Mouse (Mus musculus): Measurements from ENCODE around the gene Ano6. TPM values are rescaled to one million over a fixed set of nuclear protein-coding genes. Genes with fewer than 3 reads are reported as not detected.

The Ano6 gene
- polyA plus RNA-seq, 1 experiment from 2014 or later = 29.7 TPM

DNA sequence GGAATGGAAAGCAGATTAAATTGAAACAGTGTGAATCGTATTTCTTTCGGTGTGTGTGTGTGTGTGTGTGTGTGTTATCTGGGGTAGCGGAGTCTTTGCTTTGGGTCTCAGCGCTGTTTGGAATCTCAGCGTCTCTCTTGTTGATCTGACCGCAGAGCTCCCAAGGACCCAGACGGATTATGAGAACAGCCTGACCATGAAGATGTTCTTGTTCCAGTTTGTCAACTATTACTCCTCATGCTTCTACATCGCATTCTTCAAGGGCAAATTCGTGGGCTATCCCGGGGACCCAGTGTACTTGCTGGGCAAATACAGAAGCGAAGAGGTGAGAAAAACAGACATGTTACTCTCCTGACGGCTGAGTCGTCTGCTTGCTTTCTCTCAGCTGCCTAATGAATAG lies 158.7 kb downstream of the Ano6 start:
- no peak overlapping the region for H3K4me3 ChIP-seq
- no peaks in the 10 kb centered on the region for H3K9me3 ChIP-seq
- no peak overlapping the region for H3K9ac ChIP-seq
- H3K36me3 ChIP-seq (replicated peaks) = no peaks in the 10 kb centered on the region
- WGBS = 88% methylated on average over 13 of the region's 13 CpGs
- H3K4me1 ChIP-seq = peaks cover 23% of the 10 kb centered on the region; the same call in 1 of the 2 replicates
- no peak overlapping the region for H3K27ac ChIP-seq
- no peak for ATAC-seq (replicated peaks)
- H3K27me3 ChIP-seq (replicated peaks) = no peaks in the 10 kb centered on the region
- no peak overlapping the region for H3K4me2 ChIP-seq

DNA sequence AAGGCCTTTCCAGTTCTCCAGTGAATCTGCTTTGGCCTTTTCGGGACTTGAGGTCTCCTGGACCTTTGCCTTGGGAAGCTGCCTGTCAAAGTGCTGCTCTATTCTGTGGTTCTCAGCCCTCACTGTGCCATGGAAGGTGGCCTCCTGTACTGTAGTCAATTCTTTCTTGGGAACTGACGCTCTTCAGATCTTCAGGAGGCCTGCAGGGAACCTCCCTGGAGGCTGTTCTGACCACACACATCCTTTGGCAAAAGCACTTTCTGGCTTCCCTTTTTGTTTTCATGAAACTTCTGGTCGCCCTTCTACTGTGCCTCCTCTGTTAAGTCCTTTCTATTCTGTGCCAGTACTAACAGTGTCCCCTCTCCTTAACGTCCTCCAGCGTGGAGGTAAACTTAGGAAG lies 160.9 kb downstream of the Ano6 start:
- no peak overlapping the region for H3K9ac ChIP-seq
- 45% methylated on average over 5 of the region's 5 CpGs for WGBS
- H3K36me3 ChIP-seq (replicated peaks) = 0 out of 2 replicates have a peak, but pooled peaks cover 5% of the 10 kb centered on the region

GRCm38 (mm10) chr15:95956692-95957091 lies 166.0 kb downstream of the Ano6 start:
- no peaks in the 10 kb centered on the region for H3K9me3 ChIP-seq
- no peak overlapping the region for H3K4me3 ChIP-seq
- no peak overlapping the region for H3K9ac ChIP-seq
- 90% methylated on average over 3 of the region's 3 CpGs for WGBS
- no peak overlapping the region for H3K4me2 ChIP-seq
- H3K27me3 ChIP-seq (replicated peaks) = no peaks in the 10 kb centered on the region
- H3K4me1 ChIP-seq = peaks cover 4% of the 10 kb centered on the region; the same call in 1 of the 2 replicates
- H3K36me3 ChIP-seq (replicated peaks) = 0 out of 2 replicates have a peak, but pooled peaks cover 5% of the 10 kb centered on the region
- H3K27ac ChIP-seq = no peak overlapping the region
- no peak for ATAC-seq (replicated peaks)

More for the DNA sequence above, 160.9 kb downstream of the Ano6 start:
- Histone ChIP-seq H3K4me3 (no peak overlapping the region), H3K27ac (0 out of 2 replicates have a peak overlapping the region, but pooled peaks have one; percentile 13), H3K4me1 (peaks cover 13% of the 10 kb centered on the region; the same call in 1 of the 2 replicates), H3K9me3 (no peaks in the 10 kb centered on the region), H3K4me2 (no peak overlapping the region), H3K27me3 (replicated peaks) (no peaks in the 10 kb centered on the region)
- ATAC-seq (replicated peaks) = no peak

GRCm38 (mm10) chr15:95962411-95963123 lies 171.9 kb downstream of the Ano6 start:
- no peaks in the 10 kb centered on the region for H3K9me3 ChIP-seq
- 0 out of 2 replicates have a peak overlapping the region, but pooled peaks have one; percentile 0 for H3K27ac ChIP-seq
- no peaks in the 10 kb centered on the region for H3K36me3 ChIP-seq (replicated peaks)
- no peaks in the 10 kb centered on the region for H3K27me3 ChIP-seq (replicated peaks)
- H3K4me1 ChIP-seq = peaks cover 11% of the 10 kb centered on the region
- no peak overlapping the region for H3K9ac ChIP-seq
- H3K4me3 ChIP-seq = no peak overlapping the region
- no peak for ATAC-seq (replicated peaks)
- 90% methylated on average over 3 of the region's 3 CpGs for WGBS
- H3K4me2 ChIP-seq = no peak overlapping the region

GRCm38 (mm10) chr15:95963124-95963482 lies 172.5 kb downstream of the Ano6 start:
- Histone ChIP-seq H3K27me3 (replicated peaks) (no peaks in the 10 kb centered on the region), H3K4me2 (no peak overlapping the region), H3K36me3 (replicated peaks) (no peaks in the 10 kb centered on the region), H3K27ac (0 out of 2 replicates have a peak overlapping the region, but pooled peaks have one; percentile 0), H3K4me3 (no peak overlapping the region), H3K9ac (no peak overlapping the region), H3K4me1 (peaks cover 11% of the 10 kb centered on the region), H3K9me3 (no peaks in the 10 kb centered on the region)
- ATAC-seq (replicated peaks) = no peak
- WGBS = 56% methylated on average over 10 of the region's 10 CpGs

DNA sequence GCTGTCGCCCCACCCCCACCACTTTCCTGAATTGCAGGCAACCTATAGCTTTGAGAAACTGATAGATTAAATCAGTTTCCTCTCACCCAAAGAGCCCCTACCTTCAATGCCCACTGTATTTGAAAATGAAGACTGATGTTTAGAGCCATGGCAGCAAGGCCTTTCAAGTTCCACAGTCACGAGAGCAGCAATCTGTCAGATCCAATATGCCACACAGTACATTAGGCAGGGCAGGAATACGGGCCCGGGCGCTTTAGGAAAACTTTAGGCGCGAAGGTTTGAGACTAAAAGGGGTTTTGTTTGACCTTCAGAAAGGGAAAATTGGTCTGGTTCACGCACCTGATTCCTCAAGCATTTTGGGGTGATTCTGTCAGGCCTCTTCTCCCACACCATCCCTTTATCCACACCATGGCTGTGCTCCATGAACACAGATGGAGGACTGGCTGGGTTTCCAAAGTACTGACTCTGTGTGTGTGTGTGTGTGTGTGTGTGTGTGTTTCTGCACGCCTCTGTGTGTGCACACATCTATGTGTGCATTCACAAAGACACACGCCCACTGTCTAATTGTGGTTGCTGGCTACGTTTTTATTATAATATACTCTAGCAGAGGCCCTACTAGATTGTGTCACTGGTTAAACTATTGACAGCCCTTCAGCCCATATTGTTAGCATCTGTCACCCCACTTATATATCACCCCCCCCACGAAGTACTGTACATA lies 173.0 kb downstream of the Ano6 start:
- Histone ChIP-seq H3K36me3 (replicated peaks) (no peaks in the 10 kb centered on the region), H3K4me2 (no peak overlapping the region), H3K4me3 (no peak overlapping the region), H3K27me3 (replicated peaks) (no peaks in the 10 kb centered on the region), H3K27ac (0 out of 2 replicates have a peak overlapping the region, but pooled peaks have one; percentile 0), H3K9ac (no peak overlapping the region), H3K9me3 (no peaks in the 10 kb centered on the region), H3K4me1 (peaks cover 11% of the 10 kb centered on the region)
- no peak for ATAC-seq (replicated peaks)
- WGBS = 77% methylated on average over 12 of the region's 12 CpGs

DNA sequence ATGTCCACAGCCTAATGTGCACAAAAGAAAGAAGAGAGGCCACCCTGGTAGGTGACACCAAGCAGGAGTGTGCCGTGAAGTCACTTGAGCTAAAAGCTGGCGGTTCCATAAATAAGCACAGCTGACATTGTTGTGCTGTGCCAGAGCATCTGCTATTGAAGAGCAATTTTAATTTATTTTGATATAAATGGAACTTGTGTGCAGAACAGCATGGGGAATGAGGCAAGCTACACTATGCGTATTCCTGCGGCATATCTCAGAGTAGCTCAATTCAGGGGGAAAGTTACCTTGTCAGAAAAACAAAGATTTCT lies 173.6 kb downstream of the Ano6 start:
- H3K9me3 ChIP-seq = no peaks in the 10 kb centered on the region
- H3K4me2 ChIP-seq = no peak overlapping the region
- 64% methylated on average over 4 of the region's 4 CpGs for WGBS
- H3K27me3 ChIP-seq (replicated peaks) = no peaks in the 10 kb centered on the region
- H3K4me1 ChIP-seq = peaks cover 11% of the 10 kb centered on the region
- ATAC-seq (replicated peaks) = no peak
- H3K4me3 ChIP-seq = no peak overlapping the region
- H3K27ac ChIP-seq = no peak overlapping the region
- no peak overlapping the region for H3K9ac ChIP-seq
- no peaks in the 10 kb centered on the region for H3K36me3 ChIP-seq (replicated peaks)

- ATAC-seq (replicated peaks) = no peak
- 96% methylated on average over 2 of the region's 2 CpGs for WGBS
- peaks cover 11% of the 10 kb centered on the region for H3K4me1 ChIP-seq
- H3K27me3 ChIP-seq (replicated peaks) = no peaks in the 10 kb centered on the region
- no peak overlapping the region for H3K4me3 ChIP-seq
- no peaks in the 10 kb centered on the region for H3K9me3 ChIP-seq
- H3K9ac ChIP-seq = no peak overlapping the region
- H3K27ac ChIP-seq = no peak overlapping the region
- H3K36me3 ChIP-seq (replicated peaks) = no peaks in the 10 kb centered on the region
- H3K4me2 ChIP-seq = no peak overlapping the region
Measured at GRCm38 (mm10) chr15:95966979-95967378, 176.3 kb downstream of the Ano6 start.

- Histone ChIP-seq H3K4me3 (no peak overlapping the region), H3K4me2 (no peak overlapping the region), H3K9me3 (no peaks in the 10 kb centered on the region), H3K9ac (no peak overlapping the region), H3K4me1 (peaks cover 11% of the 10 kb centered on the region), H3K27me3 (replicated peaks) (no peaks in the 10 kb centered on the region), H3K36me3 (replicated peaks) (no peaks in the 10 kb centered on the region), H3K27ac (no peak overlapping the region)
- 71% methylated on average over 16 of the region's 16 CpGs for WGBS
- ATAC-seq (replicated peaks) = no peak
Measured at GRCm38 (mm10) chr15:95967516-95968196, 177.0 kb downstream of the Ano6 start.

DNA sequence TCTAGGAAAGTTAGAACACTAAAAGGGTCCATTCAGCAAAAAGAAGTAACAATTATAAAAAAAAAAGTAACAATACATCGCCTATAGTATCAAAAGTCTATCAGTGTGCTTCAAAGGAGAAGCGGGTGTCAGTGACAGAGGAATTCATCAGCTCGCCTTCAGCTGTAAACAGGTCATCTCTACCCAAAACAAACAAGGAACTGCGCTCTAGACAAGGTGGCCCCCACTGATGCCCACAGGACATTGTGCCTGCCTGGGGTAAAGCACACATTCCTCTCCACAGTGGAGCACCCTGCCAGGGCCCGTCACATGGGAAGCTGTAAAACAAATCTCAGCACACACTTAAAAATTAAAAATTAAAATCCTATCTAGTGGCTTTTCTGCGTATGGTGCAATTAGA lies 179.0 kb downstream of the Ano6 start:
- H3K9me3 ChIP-seq = no peaks in the 10 kb centered on the region
- no peak overlapping the region for H3K27ac ChIP-seq
- ATAC-seq (replicated peaks) = no peak
- no peak overlapping the region for H3K4me3 ChIP-seq
- no peaks in the 10 kb centered on the region for H3K27me3 ChIP-seq (replicated peaks)
- no peak overlapping the region for H3K9ac ChIP-seq
- H3K4me2 ChIP-seq = no peak overlapping the region
- no peaks in the 10 kb centered on the region for H3K4me1 ChIP-seq
- WGBS = 88% methylated on average over 6 of the region's 6 CpGs
- 0 out of 2 replicates have a peak, but pooled peaks cover 7% of the 10 kb centered on the region for H3K36me3 ChIP-seq (replicated peaks)

GRCm38 (mm10) chr15:95970176-95970575 lies 179.5 kb downstream of the Ano6 start:
- H3K27me3 ChIP-seq (replicated peaks) = no peaks in the 10 kb centered on the region
- 0 out of 2 replicates have a peak, but pooled peaks cover 7% of the 10 kb centered on the region for H3K36me3 ChIP-seq (replicated peaks)

GRCm38 (mm10) chr15:95970691-95971090 lies 180.0 kb downstream of the Ano6 start:
- H3K4me2 ChIP-seq = no peak overlapping the region
- no peak overlapping the region for H3K9ac ChIP-seq
- ATAC-seq (replicated peaks) = no peak
- WGBS = 97% methylated on average over 7 of the region's 7 CpGs
- 0 out of 2 replicates have a peak, but pooled peaks cover 7% of the 10 kb centered on the region for H3K36me3 ChIP-seq (replicated peaks)
- H3K27ac ChIP-seq = no peak overlapping the region
- H3K27me3 ChIP-seq (replicated peaks) = no peaks in the 10 kb centered on the region
- no peak overlapping the region for H3K4me3 ChIP-seq
- H3K9me3 ChIP-seq = no peaks in the 10 kb centered on the region
- H3K4me1 ChIP-seq = no peaks in the 10 kb centered on the region

More at GRCm38 (mm10) chr15:95970176-95970575, 179.5 kb downstream of the Ano6 start:
- no peaks in the 10 kb centered on the region for H3K4me1 ChIP-seq
- 86% methylated on average over 5 of the region's 5 CpGs for WGBS
- no peak overlapping the region for H3K4me3 ChIP-seq
- H3K9ac ChIP-seq = no peak overlapping the region
- ATAC-seq (replicated peaks) = no peak
- no peak overlapping the region for H3K4me2 ChIP-seq
- H3K9me3 ChIP-seq = no peaks in the 10 kb centered on the region
- no peak overlapping the region for H3K27ac ChIP-seq

Measured in midbrain, embryonic 15.5 days (tissue).